Mouse (Mus musculus) forebrain, embryonic 14.5 days (tissue): ENCODE results near the gene Hmgn5. TPM values are rescaled to one million over a fixed set of nuclear protein-coding genes. Genes with fewer than 3 reads are reported as not detected.

ENCODE experiments used
- ATAC-seq: fragments of 200-750 bp; cut with Nextera tagmentation; 2 replicates; pipeline ENCODE4 v1.8.0; 2017; ENCODE audit warnings: mild to moderate bottlenecking, moderate library complexity
- DNase-seq: peaks from one replicate; pipeline ENCODE4 v3.0.0-alpha.2; 2015; ENCODE audit warnings: low spot score
- H3K27ac ChIP-seq: fragments of 300-500 bp; sonication (generic); 2 replicates; pipeline ENCODE4 v1.5.1; 2014; ENCODE audit warnings: low read depth, mild to moderate bottlenecking, control low read depth, low read length, moderate library complexity
- H3K27me3 ChIP-seq: fragments of 300-500 bp; sonication (generic); replicated peaks from 2 replicates; pipeline ENCODE4 v1.6.1; 2014; ENCODE audit warnings: low read length, control low read depth, mixed read lengths; ENCODE audit not compliant: control insufficient read depth, insufficient read depth
- H3K36me3 ChIP-seq: fragments of 300-500 bp; sonication (generic); 2 replicates; pipeline ENCODE4 v1.6.1; 2014; ENCODE audit warnings: low read length, control low read depth; ENCODE audit not compliant: control insufficient read depth, insufficient read depth
- H3K4me1 ChIP-seq: fragments of 300-500 bp; sonication (generic); 2 replicates; pipeline ENCODE4 v1.6.1; 2014; ENCODE audit warnings: antibody characterized with exemption, low read length, control low read depth; ENCODE audit not compliant: control insufficient read depth, insufficient read depth
- H3K4me2 ChIP-seq: fragments of 300-500 bp; sonication (generic); 2 replicates; pipeline ENCODE4 v1.6.1; 2014; ENCODE audit warnings: mild to moderate bottlenecking, control low read depth, low read length
- H3K4me3 ChIP-seq: fragments of 300-500 bp; sonication (generic); 2 replicates; pipeline ENCODE4 v1.5.1; 2014; ENCODE audit warnings: low read depth, low read length, control low read depth
- H3K9ac ChIP-seq: fragments of 300-500 bp; sonication (generic); 2 replicates; pipeline ENCODE4 v1.6.1; 2014; ENCODE audit warnings: mild to moderate bottlenecking, low read length, control low read depth, moderate library complexity
- H3K9me3 ChIP-seq: fragments of 300-500 bp; sonication (generic); replicated peaks from 2 replicates; pipeline ENCODE4 v1.6.1; 2016; ENCODE audit warnings: low read length, control low read depth, mixed read lengths; ENCODE audit not compliant: control insufficient read depth
- WGBS: fragments of 180-500 bp; shearing (Covaris S2); extraction: QIAGEN DNeasy Blood & Tissue Kit; methylation state at CpG from one replicate; pipeline ENCODE4 v1.1.7; 2014; 5-methylcytosine and 5-hydroxymethylcytosine counted together
- polyA plus RNA-seq: library from polyadenylated mRNA; unstranded; fragments of >200 nt; fragmentation: Nextera tagmentation; extraction: Ambion mirVana; gene quantifications from 2 replicates; pipeline ENCODE4 v1.2.1, GENCODE M21; 2014

Gene Hmgn5
- 13.3 and 14.8 TPM in 2 replicates for polyA plus RNA-seq

DNA sequence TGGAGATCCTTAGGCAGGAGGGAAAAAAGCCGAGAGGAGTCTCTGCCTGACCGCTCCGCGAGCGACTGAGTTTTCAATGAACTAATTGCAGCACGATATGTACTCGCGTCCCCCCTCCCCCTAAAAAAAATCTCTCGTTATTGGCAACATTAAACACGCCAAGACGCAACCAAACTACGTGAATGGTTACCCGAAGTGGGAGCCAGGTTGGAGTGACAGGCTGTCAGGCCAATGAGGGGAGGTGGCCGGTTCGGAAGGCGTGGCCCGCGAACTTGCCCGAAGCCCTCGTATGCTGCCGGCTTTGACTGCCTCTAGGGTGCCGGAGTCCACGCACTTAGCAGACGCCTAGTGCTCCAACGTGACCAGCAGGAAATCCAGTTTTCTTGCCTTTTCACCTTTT is at the start of gene Hmgn5:
Gene Hmgn5 (minus strand): TSS at position 122 of the 400 bp plus-strand sequence.
- H3K4me2 ChIP-seq, result peak within 1 kb of the TSS; percentile 53
- 34% methylated on average over 25 of the region's 25 CpGs for WGBS

DNA sequence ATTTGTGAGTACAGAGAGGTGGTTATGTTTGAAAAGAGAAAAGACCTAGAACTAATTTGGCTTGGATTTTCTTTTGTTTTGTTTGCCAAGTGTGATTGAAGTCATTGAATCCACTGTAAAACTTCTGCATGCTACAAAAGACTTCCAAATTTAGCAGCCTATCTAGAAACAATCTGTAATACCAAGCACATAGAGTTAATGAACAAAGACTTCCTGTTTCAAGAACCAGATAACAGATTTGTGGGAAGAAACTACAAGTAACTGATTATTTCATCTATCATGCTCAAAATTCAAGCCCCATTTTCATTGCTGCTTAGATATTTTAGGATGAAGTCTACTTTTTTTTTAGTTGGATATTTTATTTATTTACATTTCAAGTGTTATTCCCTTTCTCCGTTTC is 34.6 kb upstream of the Hmgn5 start:
- no peak for DNase-seq
- Histone ChIP-seq H3K27me3 (no peaks in the 10 kb centered on the region), H3K9me3 (no peaks in the 10 kb centered on the region), H3K36me3 (no peaks in the 10 kb centered on the region), H3K9ac (no peak overlapping the region), H3K4me2 (no peak overlapping the region), H3K27ac (no peak overlapping the region), H3K4me1 (no peaks in the 10 kb centered on the region), H3K4me3 (no peak overlapping the region)
- ATAC-seq, result no peak
- WGBS, result 77% methylated on average over 1 of the region's 1 CpGs

More for the DNA sequence above, at the start of gene Hmgn5:
- Histone ChIP-seq H3K4me1 (no peaks in the 10 kb centered on the region), H3K27me3 (no peaks in the 10 kb centered on the region), H3K27ac (peak within 1 kb of the TSS; percentile 59), H3K9ac (peak within 1 kb of the TSS; percentile 54), H3K9me3 (no peaks in the 10 kb centered on the region), H3K36me3 (no peaks in the 10 kb centered on the region), H3K4me3 (peak within 1 kb of the TSS; percentile 41)
- peak; percentile 98 for ATAC-seq
- DNase-seq, result peak; percentile 96

DNA sequence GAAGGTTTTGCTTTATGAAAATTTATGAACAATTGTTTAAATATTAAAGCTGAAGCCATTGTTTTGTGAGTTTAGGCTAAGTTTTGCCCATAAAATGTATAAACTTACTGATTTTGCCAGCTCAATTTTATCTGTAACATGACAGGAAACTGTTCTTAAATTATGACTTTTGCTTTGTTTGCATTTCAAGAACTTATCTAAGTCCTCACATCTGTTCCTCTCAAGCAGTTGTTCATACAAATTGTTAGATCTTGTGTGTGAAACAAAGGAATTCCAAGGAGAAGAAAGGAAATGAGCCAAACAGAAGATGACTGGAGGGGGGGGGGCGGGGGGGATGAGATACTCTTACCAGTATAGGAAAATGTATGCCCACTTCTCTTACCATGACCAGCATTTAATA is 13.0 kb upstream of the Hmgn5 start:
- DNase-seq, result no peak
- H3K9ac ChIP-seq, result no peak overlapping the region
- no peak overlapping the region for H3K4me3 ChIP-seq
- H3K4me1 ChIP-seq, result no peaks in the 10 kb centered on the region
- no peak for ATAC-seq
- no peaks in the 10 kb centered on the region for H3K9me3 ChIP-seq
- WGBS, result 59% methylated on average over 1 of the region's 1 CpGs
- H3K27ac ChIP-seq, result no peak overlapping the region
- no peaks in the 10 kb centered on the region for H3K36me3 ChIP-seq
- H3K4me2 ChIP-seq, result no peak overlapping the region
- no peaks in the 10 kb centered on the region for H3K27me3 ChIP-seq

DNA sequence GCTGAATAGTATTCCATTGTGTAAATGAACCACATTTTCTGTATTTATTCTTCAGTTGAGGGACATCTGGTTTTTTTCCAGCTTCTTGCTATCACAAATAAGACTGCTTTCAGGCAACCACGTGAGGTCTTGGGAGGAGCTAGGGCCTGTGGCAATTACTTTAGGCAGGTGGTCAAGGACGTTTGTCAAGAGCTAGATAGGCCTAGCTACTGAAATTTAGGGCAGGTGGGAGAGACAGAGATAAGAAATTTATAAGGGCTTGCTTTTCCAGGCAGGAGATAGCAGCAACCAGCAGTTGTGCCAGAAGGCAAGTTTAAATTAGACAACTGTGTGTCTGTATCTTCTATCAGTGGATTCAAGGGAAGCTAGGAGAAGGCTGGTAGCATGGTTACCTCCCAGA is 7.7 kb upstream of the Hmgn5 start:
- H3K27me3 ChIP-seq, result no peaks in the 10 kb centered on the region
- H3K4me3 ChIP-seq, result no peak overlapping the region
- H3K9ac ChIP-seq, result no peak overlapping the region
- no peak overlapping the region for H3K4me2 ChIP-seq
- no peak for DNase-seq
- H3K36me3 ChIP-seq, result no peaks in the 10 kb centered on the region
- no peak overlapping the region for H3K27ac ChIP-seq
- no peaks in the 10 kb centered on the region for H3K9me3 ChIP-seq
- no peaks in the 10 kb centered on the region for H3K4me1 ChIP-seq
- ATAC-seq, result no peak
- WGBS, result 58% methylated on average over 2 of the region's 2 CpGs

DNA sequence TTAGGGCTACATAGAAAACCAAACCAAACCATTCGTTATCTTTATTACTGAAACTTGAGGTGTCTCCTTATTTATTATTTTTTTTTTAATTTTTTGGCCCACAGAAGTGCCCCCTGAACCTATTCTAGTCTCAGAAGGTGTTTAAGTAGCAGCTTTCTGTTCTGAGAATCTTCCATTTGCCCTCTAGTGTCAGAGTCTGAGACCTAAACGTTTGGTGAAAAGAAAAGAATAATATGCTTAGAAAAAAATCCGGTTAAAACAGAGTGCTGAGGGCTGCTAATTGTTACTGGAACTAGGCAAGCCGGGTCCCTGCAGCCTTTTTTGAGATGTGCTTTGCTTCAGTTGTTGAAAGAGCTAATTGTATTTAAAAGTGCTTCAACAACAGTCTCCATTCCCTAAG is 962 bp upstream of the Hmgn5 start:
- H3K27me3 ChIP-seq, result no peaks in the 10 kb centered on the region
- H3K4me3 ChIP-seq, result peak overlapping the region; percentile 41; the same call in 1 of the 2 replicates
- ATAC-seq, result no peak
- H3K9ac ChIP-seq, result no peak overlapping the region
- no peaks in the 10 kb centered on the region for H3K4me1 ChIP-seq
- no peaks in the 10 kb centered on the region for H3K36me3 ChIP-seq
- peak; percentile 16 for DNase-seq
- H3K4me2 ChIP-seq, result peak overlapping the region; percentile 53; the same call in 1 of the 2 replicates
- no peak overlapping the region for H3K27ac ChIP-seq
- H3K9me3 ChIP-seq, result no peaks in the 10 kb centered on the region
- WGBS, result 43% methylated on average over 4 of the region's 4 CpGs

- ATAC-seq, result peak; percentile 75
- no peaks in the 10 kb centered on the region for H3K4me1 ChIP-seq
- DNase-seq, result peak; percentile 50
- peak overlapping the region; percentile 54 for H3K9ac ChIP-seq
- peak overlapping the region; percentile 53 for H3K4me2 ChIP-seq
- H3K36me3 ChIP-seq, result no peaks in the 10 kb centered on the region
- H3K27ac ChIP-seq, result no peak overlapping the region
- H3K4me3 ChIP-seq, result peak overlapping the region; percentile 41
- no peaks in the 10 kb centered on the region for H3K27me3 ChIP-seq
- WGBS, result 28% methylated on average over 17 of the region's 17 CpGs
- no peaks in the 10 kb centered on the region for H3K9me3 ChIP-seq
Measured at GRCm38 (mm10) chrX:109013686-109014085, 482 bp upstream of the Hmgn5 start.

- no peaks in the 10 kb centered on the region for H3K9me3 ChIP-seq
- H3K9ac ChIP-seq, result peak overlapping the region; percentile 52
- no peaks in the 10 kb centered on the region for H3K36me3 ChIP-seq
- no peaks in the 10 kb centered on the region for H3K4me1 ChIP-seq
- DNase-seq (peak; percentile 83), ATAC-seq (peak; percentile 85)
- H3K4me2 ChIP-seq, result peak overlapping the region; percentile 53
- H3K4me3 ChIP-seq, result peak overlapping the region; percentile 41
- H3K27ac ChIP-seq, result peak overlapping the region; percentile 59
- H3K27me3 ChIP-seq, result no peaks in the 10 kb centered on the region
- whole genome bisulfite sequencing, result 24% methylated on average over 23 of the region's 23 CpGs
Measured at GRCm38 (mm10) chrX:109012371-109013031, 703 bp downstream of the Hmgn5 start.

GRCm38 (mm10) chrX:109011611-109012185 is 1.5 kb downstream of the Hmgn5 start:
- Histone ChIP-seq H3K9ac (peak overlapping the region; percentile 51; the same call in 1 of the 2 replicates), H3K4me1 (no peaks in the 10 kb centered on the region), H3K27ac (no peak overlapping the region), H3K4me2 (peak overlapping the region; percentile 53), H3K36me3 (no peaks in the 10 kb centered on the region), H3K4me3 (peak overlapping the region; percentile 41), H3K9me3 (no peaks in the 10 kb centered on the region), H3K27me3 (no peaks in the 10 kb centered on the region)
- DNase-seq, result peak; percentile 19
- ATAC-seq, result no peak
- WGBS, result 38% methylated on average over 13 of the region's 13 CpGs

DNA sequence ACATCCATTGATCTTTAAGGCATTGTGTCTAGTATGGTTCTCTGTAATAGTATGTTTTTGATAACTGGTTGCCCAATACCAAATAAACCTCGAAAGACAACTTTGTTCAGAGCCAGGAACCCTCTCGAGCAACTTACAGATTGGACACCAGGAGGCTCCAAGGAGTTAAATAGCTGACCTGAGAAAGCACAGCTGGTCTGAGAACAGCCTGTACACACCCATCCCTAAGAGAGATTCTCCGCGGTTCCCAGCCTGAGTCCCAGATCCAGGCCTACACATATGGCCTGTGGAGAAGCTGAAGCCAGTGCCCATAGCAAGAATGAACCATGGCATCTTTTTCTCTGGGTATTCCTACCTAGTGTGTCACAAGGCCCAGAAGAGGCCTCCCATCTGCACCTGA is 11.9 kb downstream of the Hmgn5 start:
- Histone ChIP-seq H3K4me3 (no peak overlapping the region), H3K4me1 (no peaks in the 10 kb centered on the region), H3K9me3 (no peaks in the 10 kb centered on the region), H3K36me3 (0 out of 2 replicates have a peak, but pooled peaks cover 4% of the 10 kb centered on the region), H3K4me2 (no peak overlapping the region), H3K9ac (no peak overlapping the region), H3K27ac (no peak overlapping the region), H3K27me3 (no peaks in the 10 kb centered on the region)
- DNase-seq (no peak), ATAC-seq (no peak)
- 63% methylated on average over 4 of the region's 4 CpGs for WGBS
